7 mouse cellular contexts compared by ENCODE assay signal in genomic region chr4:141871909-141872308, GRCm38 (mm10). TPM values are rescaled to one million over a fixed set of nuclear protein-coding genes. Genes with fewer than 3 reads are reported as not detected.
DNase-seq lines count a peak whose midpoint lies in the region; ATAC-seq lines count a peak whose summit lies in the region.

No protein-coding gene starts in this region.

- H3K27ac ChIP-seq in embryonic facial prominence, embryonic 14.5 days (replicated peaks; ENCODE audit: low read depth, low read length): no peak overlapping the region
- H3K27ac ChIP-seq in intestine, embryonic 16.5 days (ENCODE audit: low read length): peak overlapping the region; percentile 91
- peak overlapping the region; percentile 22; the same call in 1 of the 2 replicates for H3K27ac ChIP-seq in midbrain, embryonic 12.5 days (replicated peaks)

- H3K9ac ChIP-seq in embryonic facial prominence, embryonic 14.5 days (ENCODE audit: low read depth, low read length): peak overlapping the region; percentile 51
- H3K9ac ChIP-seq in intestine, embryonic 16.5 days (ENCODE audit: low read depth, low read length): peak overlapping the region; percentile 92
- H3K9ac ChIP-seq in midbrain, embryonic 12.5 days (replicated peaks): peak overlapping the region; percentile 84

- H3K36me3 ChIP-seq in megakaryocyte, embryonic 14.5 days (replicated peaks; ENCODE audit: low read length): peaks cover 56% of the 10 kb centered on the region
- H3K36me3 ChIP-seq in embryonic facial prominence, embryonic 14.5 days (ENCODE audit: control insufficient read depth, insufficient read depth, low read length): no peaks in the 10 kb centered on the region
- H3K36me3 ChIP-seq in intestine, embryonic 16.5 days (ENCODE audit: control insufficient read depth, insufficient read depth, low read length): no peaks in the 10 kb centered on the region
- H3K36me3 ChIP-seq in midbrain, embryonic 12.5 days: peaks cover 11% of the 10 kb centered on the region

- peaks cover 76% of the 10 kb centered on the region for H3K4me1 ChIP-seq in megakaryocyte, embryonic 14.5 days
- peaks cover 34% of the 10 kb centered on the region for H3K4me1 ChIP-seq in embryonic facial prominence, embryonic 14.5 days (ENCODE audit: control insufficient read depth, insufficient read depth, low read length)
- peaks cover 62% of the 10 kb centered on the region for H3K4me1 ChIP-seq in intestine, embryonic 16.5 days (ENCODE audit: control insufficient read depth, insufficient read depth, low read length)
- peaks cover 73% of the 10 kb centered on the region for H3K4me1 ChIP-seq in midbrain, embryonic 12.5 days

- no peak for DNase-seq in embryonic facial prominence, embryonic 14.5 days (ENCODE audit: low spot score)
- DNase-seq in adrenal gland, postnatal 14 days: no peak
- DNase-seq in natural killer cell, adult 2 months (ENCODE audit: low spot score in 2 of 2): no peak

- H3K4me3 ChIP-seq in megakaryocyte, embryonic 14.5 days (replicated peaks): peak overlapping the region; percentile 95
- 0 out of 2 replicates have a peak overlapping the region, but pooled peaks have one; percentile 5 for H3K4me3 ChIP-seq in embryonic facial prominence, embryonic 14.5 days (ENCODE audit: low read depth, low read length)
- peak overlapping the region; percentile 81 for H3K4me3 ChIP-seq in intestine, embryonic 16.5 days (ENCODE audit: low read length)
- peak overlapping the region; percentile 19 for H3K4me3 ChIP-seq in midbrain, embryonic 12.5 days

- no peaks in the 10 kb centered on the region for H3K9me3 ChIP-seq in megakaryocyte, embryonic 14.5 days
- H3K9me3 ChIP-seq in embryonic facial prominence, embryonic 14.5 days (ENCODE audit: control insufficient read depth, low read length): no peaks in the 10 kb centered on the region
- no peaks in the 10 kb centered on the region for H3K9me3 ChIP-seq in intestine, embryonic 16.5 days (ENCODE audit: control insufficient read depth, low read length)
- H3K9me3 ChIP-seq in midbrain, embryonic 12.5 days: no peaks in the 10 kb centered on the region

- 57% methylated on average over 9 of the region's 9 CpGs for WGBS in embryonic facial prominence, embryonic 14.5 days
- 53% methylated on average over 9 of the region's 9 CpGs for WGBS in intestine, embryonic 16.5 days
- WGBS in midbrain, embryonic 12.5 days: 60% methylated on average over 9 of the region's 9 CpGs

- H3K4me2 ChIP-seq in embryonic facial prominence, embryonic 14.5 days (ENCODE audit: low read depth, low read length): peak overlapping the region; percentile 73
- H3K4me2 ChIP-seq in intestine, embryonic 16.5 days (ENCODE audit: low read depth, low read length): peak overlapping the region; percentile 95
- H3K4me2 ChIP-seq in midbrain, embryonic 12.5 days (replicated peaks): peak overlapping the region; percentile 91

- ATAC-seq in megakaryocyte, adult 5-6 weeks (ENCODE audit: poor library complexity, severe bottlenecking): no peak
- ATAC-seq in embryonic facial prominence, embryonic 14.5 days (ENCODE audit: low read depth): no peak
- no peak for ATAC-seq in intestine, embryonic 16.5 days
- no peak for ATAC-seq in midbrain, embryonic 12.5 days (ENCODE audit: low FRiP score, low read depth)

- peaks cover 14% of the 10 kb centered on the region for H3K27me3 ChIP-seq in megakaryocyte, embryonic 14.5 days (replicated peaks)
- H3K27me3 ChIP-seq in embryonic facial prominence, embryonic 14.5 days (replicated peaks; ENCODE audit: control insufficient read depth, insufficient read depth, low read length): no peaks in the 10 kb centered on the region
- no peaks in the 10 kb centered on the region for H3K27me3 ChIP-seq in intestine, embryonic 16.5 days (replicated peaks; ENCODE audit: control insufficient read depth, insufficient read depth, low read length)
- H3K27me3 ChIP-seq in midbrain, embryonic 12.5 days: peaks cover 6% of the 10 kb centered on the region; the same call in 1 of the 2 replicates

RNA-seq across cellular contexts. Expression of gene Efhd2, which starts 2.8 kb away (rescaled TPM):
- polyA plus RNA-seq in megakaryocyte, embryonic 14.5 days (2012; ENCODE audit: insufficient read depth, low replicate concordance): 34.7 and 93.3 TPM in 2 replicates
- total RNA-seq in megakaryocyte, adult 5-6 weeks (2015): 77.1 and 79.0 TPM in 2 replicates
- 79.7 and 97.2 TPM in 2 replicates for total RNA-seq in megakaryocyte, adult 5-6 weeks (2017)
- polyA plus RNA-seq in embryonic facial prominence, embryonic 14.5 days (2014; fragmentation: Nextera tagmentation; extraction: Ambion mirVana): 61.6 and 62.1 TPM in 2 replicates
- 140 and 163 TPM in 2 replicates for polyA plus RNA-seq in intestine, embryonic 16.5 days (2015; fragmentation: Nextera tagmentation; extraction: Ambion mirVana)
- polyA plus RNA-seq in midbrain, embryonic 12.5 days (2016; fragmentation: Nextera tagmentation; extraction: Ambion mirVana): 96.8 and 112 TPM in 2 replicates
- total RNA-seq in adrenal gland, postnatal 14 days (2021): 21.4 and 28.2 TPM in 2 replicates

RNA-seq across cellular contexts. Expression of gene Ctrc, which starts 25.8 kb away (rescaled TPM):
- not detected in 2 replicates for polyA plus RNA-seq in megakaryocyte, embryonic 14.5 days (2012; ENCODE audit: insufficient read depth, low replicate concordance)
- total RNA-seq in megakaryocyte, adult 5-6 weeks (2015): not detected in 2 replicates
- not detected in 2 replicates for total RNA-seq in megakaryocyte, adult 5-6 weeks (2017)
- not detected in 2 replicates for polyA plus RNA-seq in embryonic facial prominence, embryonic 14.5 days (2014; fragmentation: Nextera tagmentation; extraction: Ambion mirVana)
- 0.29 and 0.87 TPM in 2 replicates for polyA plus RNA-seq in intestine, embryonic 16.5 days (2015; fragmentation: Nextera tagmentation; extraction: Ambion mirVana)
- not detected in 2 replicates for polyA plus RNA-seq in midbrain, embryonic 12.5 days (2016; fragmentation: Nextera tagmentation; extraction: Ambion mirVana)
- total RNA-seq in adrenal gland, postnatal 14 days (2021): not detected in 2 replicates

RNA-seq across cellular contexts. Expression of gene Cela2a, which starts 45.9 kb away (rescaled TPM):
- polyA plus RNA-seq in megakaryocyte, embryonic 14.5 days (2012; ENCODE audit: insufficient read depth, low replicate concordance): not detected in 2 replicates
- total RNA-seq in megakaryocyte, adult 5-6 weeks (2015): not detected in 2 replicates
- not detected in 2 replicates for total RNA-seq in megakaryocyte, adult 5-6 weeks (2017)
- not detected in 2 replicates for polyA plus RNA-seq in embryonic facial prominence, embryonic 14.5 days (2014; fragmentation: Nextera tagmentation; extraction: Ambion mirVana)
- 455 and 890 TPM in 2 replicates for polyA plus RNA-seq in intestine, embryonic 16.5 days (2015; fragmentation: Nextera tagmentation; extraction: Ambion mirVana)
- polyA plus RNA-seq in midbrain, embryonic 12.5 days (2016; fragmentation: Nextera tagmentation; extraction: Ambion mirVana): not detected in 2 replicates
- total RNA-seq in adrenal gland, postnatal 14 days (2021): 0.56 TPM in 1 of 2 replicates, not detected in the other

Comparison
In these comparisons a context has a peak if more than half of its experiments do, and no peak if none do; other contexts are left out.
1. H3K4me3 ChIP-seq: peak in every context shown above with its lines; median percentile 95 in megakaryocyte, embryonic 14.5 days; 81 in intestine, embryonic 16.5 days; 19 in midbrain, embryonic 12.5 days; 5 in embryonic facial prominence, embryonic 14.5 days.
2. RNA of gene Cela2a, which starts 45.9 kb away (polyA plus RNA-seq): 455 to 890 TPM in intestine, embryonic 16.5 days; not detected in megakaryocyte, embryonic 14.5 days, not detected in embryonic facial prominence, embryonic 14.5 days and not detected in midbrain, embryonic 12.5 days; every median in the first group is over 100 times any median in the second.
3. Peak in every context shown above with its lines, with median percentiles within 50 percentile points of each other: H3K4me2 ChIP-seq and H3K9ac ChIP-seq.